In genomic region chr4:80915211-80915610, GRCm38 (mm10) we compare ENCODE assay signal across 26 mouse cellular contexts. TPM values are rescaled to one million over a fixed set of nuclear protein-coding genes. Genes with fewer than 3 reads are reported as not detected.
"Had no signal": no experiment of that assay in that cellular context is flagged by ENCODE, and none has a peak within 500 bp of the region (broad histone marks: within the 10 kb centered on the region; RNA-seq: fewer than 3 reads in every experiment).

No protein-coding gene starts in this region.

- H3K4me3 ChIP-seq: forebrain, embryonic 15.5 days; heart, adult 2 months; heart, embryonic 13.5 days; heart, embryonic 15.5 days; hindbrain, embryonic 13.5 days; hindbrain, embryonic 15.5 days; kidney, embryonic 15.5 days; left cerebral cortex, adult 2 months; limb, embryonic 13.5 days; liver, embryonic 12.5 days had no signal

- DNase-seq: forebrain, postnatal 0 days; gastrocnemius, postnatal 14 days; gastrocnemius, postnatal 36 days; heart, adult 11 months; heart, adult 2 months; heart, postnatal 14 days; heart, postnatal 36 days; kidney, adult 11 months; kidney, adult 2 months; kidney, adult 9 months; kidney, postnatal 14 days; kidney, postnatal 4 days had no signal

- H3K4me2 ChIP-seq: forebrain, embryonic 15.5 days; heart, embryonic 11.5 days; heart, embryonic 13.5 days; heart, embryonic 15.5 days; hindbrain, embryonic 13.5 days; hindbrain, embryonic 15.5 days; kidney, embryonic 15.5 days; limb, embryonic 13.5 days; liver, embryonic 12.5 days had no signal

- H3K36me3 ChIP-seq: forebrain, embryonic 15.5 days; heart, embryonic 13.5 days; heart, embryonic 15.5 days; hindbrain, embryonic 13.5 days; hindbrain, embryonic 15.5 days; kidney, embryonic 15.5 days; limb, embryonic 13.5 days; liver, embryonic 12.5 days had no signal

- H3K4me1 ChIP-seq: heart, embryonic 15.5 days; liver, embryonic 12.5 days had no signal

- H3K27me3 ChIP-seq: forebrain, embryonic 15.5 days; heart, embryonic 13.5 days; heart, embryonic 15.5 days; hindbrain, embryonic 13.5 days; hindbrain, embryonic 15.5 days; kidney, embryonic 15.5 days; limb, embryonic 13.5 days had no signal

- H3K9ac ChIP-seq: forebrain, embryonic 15.5 days; forebrain, postnatal 0 days; heart, embryonic 13.5 days; heart, embryonic 15.5 days; hindbrain, embryonic 13.5 days; hindbrain, embryonic 15.5 days; kidney, embryonic 15.5 days; limb, embryonic 13.5 days; liver, embryonic 12.5 days had no signal

- ATAC-seq: forebrain, embryonic 15.5 days; forebrain, postnatal 0 days; hindbrain, postnatal 0 days; intestine, embryonic 16.5 days; liver, embryonic 12.5 days had no signal

- H3K9me3 ChIP-seq: forebrain, embryonic 15.5 days; heart, embryonic 13.5 days; heart, embryonic 15.5 days; hindbrain, embryonic 13.5 days; hindbrain, embryonic 15.5 days; kidney, embryonic 15.5 days; limb, embryonic 13.5 days; liver, embryonic 12.5 days had no signal

- H3K27ac ChIP-seq: forebrain, embryonic 15.5 days; heart, adult 2 months; heart, embryonic 13.5 days; heart, embryonic 15.5 days; hindbrain, embryonic 13.5 days; hindbrain, embryonic 15.5 days; hindbrain, postnatal 0 days; kidney, embryonic 15.5 days; kidney, postnatal 0 days; left cerebral cortex, adult 2 months; limb, embryonic 13.5 days; liver, embryonic 12.5 days had no signal

RNA-seq across cellular contexts. Expression of gene Lurap1l, which starts 4.8 kb away (rescaled TPM):
- total RNA-seq: hematopoietic stem cell, adult 5-6 weeks had no signal
